Mouse (Mus musculus) G1E (cell line): Measurements from ENCODE around the gene Ttc16. TPM values are rescaled to one million over a fixed set of nuclear protein-coding genes. Genes with fewer than 3 reads are reported as not detected.

Source experiments
- ATAC-seq: 2 replicates; pipeline ENCODE4 v1.8.0; 2016; ENCODE audit warnings: mild to moderate bottlenecking; ENCODE audit not compliant: insufficient number of reproducible peaks, poor library complexity, low FRiP score, severe bottlenecking; ENCODE audit errors: extremely low read depth
- DNase-seq: peaks from one replicate; pipeline ENCODE4 v3.0.0; 2012; ENCODE audit warnings: low spot score
- H3K27me3 ChIP-seq: 2 replicates; pipeline ENCODE4 v1.6.1; 2012; ENCODE audit warnings: mild to moderate bottlenecking, low read length, inconsistent platforms; ENCODE audit not compliant: insufficient read depth
- H3K36me3 ChIP-seq: replicated peaks from 2 replicates; pipeline ENCODE3; 2012; ENCODE audit warnings: mild to moderate bottlenecking, inconsistent platforms
- H3K4me1 ChIP-seq: 2 replicates; pipeline ENCODE4 v1.6.1; 2012; ENCODE audit warnings: low read depth, low read length, inconsistent platforms, mixed read lengths; ENCODE audit not compliant: insufficient read depth
- H3K4me3 ChIP-seq: 2 replicates; pipeline ENCODE4 v1.5.1; 2012; ENCODE audit warnings: low read depth, mild to moderate bottlenecking, inconsistent platforms, low read length, moderate library complexity, mixed read lengths
- H3K9me3 ChIP-seq: replicated peaks from 2 replicates; pipeline ENCODE4 v1.6.1; 2012; ENCODE audit warnings: inconsistent platforms
- CTCF ChIP-seq: IDR thresholded peaks from 2 replicates; pipeline ENCODE4 v1.5.1; 2012; ENCODE audit warnings: low read depth, low read length, inconsistent platforms, mixed read lengths
- GATA1 ChIP-seq: IDR thresholded peaks from 2 replicates; pipeline ENCODE4 v1.6.1; 2012; ENCODE audit warnings: borderline replicate concordance, low read length, inconsistent platforms, mixed read lengths
- GATA2 ChIP-seq: IDR thresholded peaks from 2 replicates; pipeline ENCODE4 v1.6.1; 2012; ENCODE audit warnings: low read depth, low read length, inconsistent platforms, borderline replicate concordance
- POLR2AphosphoS5 ChIP-seq: IDR thresholded peaks from 2 replicates; pipeline ENCODE4 v1.6.1; 2012; ENCODE audit warnings: low read depth, low read length, inconsistent platforms; ENCODE audit not compliant: insufficient replicate concordance
- TAL1 ChIP-seq: conservative IDR thresholded peaks from 2 replicates; pipeline ENCODE4 v1.6.1; 2012; ENCODE audit warnings: low read depth, low read length, inconsistent platforms, mixed read lengths
- polyA plus RNA-seq: library from polyadenylated mRNA; stranded (reverse); fragments of >175 nt; gene quantifications from 2 replicates; pipeline ENCODE4 v1.2.3, GENCODE M21; 2012
- total RNA-seq, 2 experiments: library from RNA; stranded (forward) in 1 of 2; stranded (reverse) in 1 of 2; fragments of 200-1000 nt in 1 of 2; fragments of >200 nt in 1 of 2; fragmentation: Nextera tagmentation in 1 of 2; gene quantifications; 2 replicates each; pipeline ENCODE4 v1.2.3; 2014 to 2017

The Ttc16 gene
- total and polyA plus RNA-seq, 3 experiments = 0.15 to 0.38 TPM; not detected in 1

DNA sequence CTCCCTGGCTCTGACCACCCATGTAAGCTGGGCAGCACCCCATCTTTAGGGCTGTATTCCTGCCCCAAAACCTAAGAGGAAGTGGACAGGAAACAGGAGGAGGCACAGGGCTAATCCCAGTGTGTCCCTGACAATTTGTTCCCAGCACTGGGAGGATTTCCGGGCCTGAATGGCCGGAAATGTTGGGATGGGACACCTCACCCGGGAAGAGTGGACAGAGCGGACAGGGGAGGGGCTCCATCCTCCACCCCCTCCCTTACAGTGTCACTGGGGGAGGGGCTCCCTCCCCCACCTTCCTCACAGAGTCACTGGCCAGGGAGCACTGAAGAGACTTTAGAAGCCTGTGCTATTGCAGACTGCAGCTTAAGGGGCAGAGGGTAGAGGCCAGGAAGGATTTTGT lies 40.5 kb downstream of the Ttc16 start:
- no peak for TF ChIP-seq CTCF
- TF ChIP-seq GATA1 = no peak
- no peak for TF ChIP-seq POLR2AphosphoS5
- TF ChIP-seq TAL1 = no peak
- TF ChIP-seq GATA2 = no peak
- Histone ChIP-seq H3K36me3 (no peaks in the 10 kb centered on the region), H3K9me3 (no peaks in the 10 kb centered on the region), H3K4me1 (peaks cover 4% of the 10 kb centered on the region; the same call in 1 of the 2 replicates), H3K4me3 (no peak overlapping the region), H3K27me3 (peaks cover 68% of the 10 kb centered on the region)
- DNase-seq = no peak
- no peak for ATAC-seq

DNA sequence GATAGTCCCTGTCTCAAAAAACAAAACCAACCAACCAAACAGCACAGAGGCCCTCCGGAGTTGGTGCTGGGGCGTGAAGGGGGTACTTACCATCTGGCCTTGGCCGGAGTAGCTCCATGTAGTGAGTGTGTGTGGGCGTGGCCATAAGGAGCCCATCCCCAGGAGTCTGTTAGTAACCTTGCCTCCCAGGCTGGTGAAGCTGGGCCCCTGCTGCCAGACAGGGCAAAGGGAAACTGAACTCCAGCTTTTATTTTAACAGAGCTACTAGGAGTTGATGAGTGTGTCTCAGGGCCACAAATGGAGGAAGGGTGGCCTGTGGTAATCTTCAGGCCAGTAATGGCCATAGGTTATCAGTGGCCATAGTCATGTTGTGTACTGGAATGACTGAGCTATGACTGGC lies 41.0 kb downstream of the Ttc16 start:
- H3K9me3 ChIP-seq = no peaks in the 10 kb centered on the region
- no peaks in the 10 kb centered on the region for H3K36me3 ChIP-seq
- H3K4me1 ChIP-seq = peaks cover 4% of the 10 kb centered on the region; the same call in 1 of the 2 replicates

DNA sequence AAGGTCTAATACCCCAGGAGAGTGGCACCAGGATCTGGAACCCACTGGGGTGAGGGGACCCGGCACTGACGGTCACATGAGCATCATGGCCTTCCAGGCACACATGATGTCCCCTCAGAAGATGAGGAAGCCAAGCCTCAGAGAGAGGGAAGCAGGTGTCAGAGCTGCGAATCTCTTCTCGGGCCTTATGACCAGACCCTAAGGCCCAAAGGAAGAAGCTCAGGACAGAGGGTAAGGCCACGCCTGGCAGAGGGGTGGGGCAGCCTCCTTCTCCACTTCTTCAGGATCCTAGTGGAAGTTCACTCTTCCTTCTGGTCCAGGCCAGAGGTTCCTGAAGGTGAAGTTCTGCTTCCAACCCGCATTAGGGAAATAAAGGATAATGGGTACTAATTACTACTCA lies 42.7 kb downstream of the Ttc16 start:
- Histone ChIP-seq H3K36me3 (no peaks in the 10 kb centered on the region), H3K9me3 (no peaks in the 10 kb centered on the region), H3K4me1 (peaks cover 7% of the 10 kb centered on the region), H3K4me3 (no peak overlapping the region), H3K27me3 (peaks cover 71% of the 10 kb centered on the region)
- ATAC-seq (no peak), DNase-seq (no peak)
- TF ChIP-seq GATA2 (no peak), GATA1 (no peak), POLR2AphosphoS5 (no peak), TAL1 (no peak), CTCF (no peak)

More for the DNA sequence above, 41.0 kb downstream of the Ttc16 start:
- DNase-seq (no peak), ATAC-seq (no peak)
- Histone ChIP-seq H3K27me3 (peaks cover 68% of the 10 kb centered on the region), H3K4me3 (no peak overlapping the region)
- TF ChIP-seq GATA2 (no peak), POLR2AphosphoS5 (no peak), CTCF (no peak), TAL1 (no peak), GATA1 (no peak)

DNA sequence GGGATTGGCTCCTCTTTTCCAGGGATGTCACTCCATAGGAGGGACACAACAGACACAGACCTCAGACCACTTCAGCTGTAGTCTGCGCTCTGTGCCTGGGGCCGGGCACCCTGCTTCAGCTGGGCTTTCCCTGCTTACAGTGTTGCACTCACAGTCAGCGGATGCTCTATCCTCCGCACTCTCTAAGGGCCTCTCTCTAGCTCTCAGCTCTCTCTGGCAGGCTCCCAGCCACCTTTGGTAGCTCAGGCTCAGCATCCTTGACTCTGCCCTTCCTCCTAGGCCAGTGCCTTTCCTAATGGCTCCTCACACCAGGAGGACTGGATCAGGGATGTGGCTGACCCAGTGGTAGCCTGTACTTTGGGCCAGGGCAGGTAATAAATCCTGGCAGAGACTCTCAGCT lies 43.5 kb downstream of the Ttc16 start:
- DNase-seq (no peak), ATAC-seq (no peak)
- Histone ChIP-seq H3K9me3 (no peaks in the 10 kb centered on the region), H3K4me1 (peaks cover 15% of the 10 kb centered on the region), H3K36me3 (no peaks in the 10 kb centered on the region), H3K27me3 (peaks cover 66% of the 10 kb centered on the region), H3K4me3 (no peak overlapping the region)
- TF ChIP-seq TAL1 (no peak), POLR2AphosphoS5 (no peak), CTCF (no peak), GATA2 (no peak), GATA1 (no peak)

DNA sequence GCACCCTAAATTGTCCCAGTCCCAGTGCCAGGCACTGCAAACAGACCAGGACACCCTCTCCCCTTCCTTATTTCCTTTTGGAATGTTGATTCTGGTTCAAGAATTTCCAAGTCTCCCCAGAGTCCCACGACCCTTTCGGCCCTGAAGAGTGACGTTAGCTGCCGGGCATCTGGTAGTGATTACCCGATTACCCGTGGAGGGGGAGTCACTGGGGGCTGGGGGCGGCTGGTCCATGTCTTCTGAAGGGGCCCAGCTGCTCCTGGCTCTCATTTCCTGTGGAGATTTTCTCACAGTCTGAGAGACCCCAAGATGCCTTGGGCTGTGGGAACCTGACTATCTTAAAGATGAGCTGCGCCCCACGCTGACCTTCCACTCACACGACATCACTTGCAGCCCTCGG lies 44.6 kb downstream of the Ttc16 start:
- H3K9me3 ChIP-seq = no peaks in the 10 kb centered on the region
- peaks cover 15% of the 10 kb centered on the region for H3K4me1 ChIP-seq
- ATAC-seq = no peak
- TF ChIP-seq TAL1 (no peak), GATA1 (no peak), GATA2 (no peak), CTCF (no peak), POLR2AphosphoS5 (no peak)
- no peak for DNase-seq
- H3K27me3 ChIP-seq = peaks cover 63% of the 10 kb centered on the region
- no peak overlapping the region for H3K4me3 ChIP-seq
- H3K36me3 ChIP-seq = no peaks in the 10 kb centered on the region

DNA sequence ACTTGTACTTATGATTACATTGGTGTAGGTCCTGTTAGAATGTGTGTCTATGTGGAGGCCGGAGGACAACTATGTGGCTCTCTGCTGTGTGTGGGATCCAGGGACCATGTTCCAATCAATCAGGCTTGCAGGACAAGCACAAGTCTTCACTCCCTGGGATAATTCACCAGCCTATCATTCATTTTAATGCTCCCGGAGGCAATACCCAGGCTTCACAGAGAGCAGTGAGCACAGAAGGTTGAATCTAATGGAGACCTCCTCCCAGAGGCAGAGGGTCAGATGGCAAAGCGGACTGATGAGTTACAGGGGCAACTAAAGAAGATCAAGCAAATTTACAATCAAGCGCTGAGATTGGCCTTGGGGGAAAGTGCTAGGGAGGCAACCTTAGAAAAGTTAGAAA lies 45.9 kb downstream of the Ttc16 start:
- TF ChIP-seq TAL1 (no peak), GATA1 (no peak), GATA2 (no peak), CTCF (no peak), POLR2AphosphoS5 (no peak)
- DNase-seq (no peak), ATAC-seq (no peak)
- no peaks in the 10 kb centered on the region for H3K36me3 ChIP-seq
- H3K27me3 ChIP-seq = peaks cover 65% of the 10 kb centered on the region
- peaks cover 11% of the 10 kb centered on the region for H3K4me1 ChIP-seq
- H3K9me3 ChIP-seq = no peaks in the 10 kb centered on the region
- no peak overlapping the region for H3K4me3 ChIP-seq

DNA sequence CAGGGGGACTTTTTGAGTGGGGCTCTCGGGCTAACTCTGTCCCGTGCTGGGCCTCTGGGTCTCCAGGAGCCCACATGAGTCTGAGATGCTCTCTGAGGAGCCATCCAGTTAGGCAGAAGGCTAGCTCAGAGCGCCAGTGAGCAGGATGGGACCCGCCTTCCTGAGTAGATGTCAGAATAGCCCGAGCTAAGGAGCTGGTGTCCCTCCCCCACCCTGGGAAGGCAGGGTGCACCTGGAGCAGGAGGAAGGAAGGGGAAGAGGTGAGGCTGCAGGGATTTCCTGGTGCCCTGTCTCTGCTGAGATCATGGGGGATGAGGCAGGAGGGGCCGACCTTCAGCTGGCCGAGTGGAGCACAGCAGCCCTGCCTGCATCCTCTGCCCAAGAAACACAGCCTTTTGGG lies 47.0 kb downstream of the Ttc16 start:
- Histone ChIP-seq H3K36me3 (no peaks in the 10 kb centered on the region), H3K4me1 (peaks cover 11% of the 10 kb centered on the region), H3K9me3 (no peaks in the 10 kb centered on the region), H3K4me3 (peak overlapping the region; percentile 9; the same call in 1 of the 2 replicates), H3K27me3 (peaks cover 63% of the 10 kb centered on the region)
- ATAC-seq (no peak), DNase-seq (no peak)
- no peak for TF ChIP-seq GATA2
- TF ChIP-seq GATA1 = no peak
- TF ChIP-seq CTCF = no peak
- no peak for TF ChIP-seq TAL1
- TF ChIP-seq POLR2AphosphoS5 = no peak
